16 mouse cellular contexts compared by ENCODE assay signal in genomic region chr9:113057415-113057814, GRCm38 (mm10).
"Had no signal": no experiment of that assay in that cellular context is flagged by ENCODE, and none has a peak within 500 bp of the region (broad histone marks: within the 10 kb centered on the region; RNA-seq: fewer than 3 reads in every experiment).

No protein-coding gene starts in this region.

- H3K27ac ChIP-seq: liver, embryonic 14.5 days; midbrain, embryonic 10.5 days; midbrain, embryonic 12.5 days; neural tube, embryonic 12.5 days; stomach, embryonic 15.5 days; stomach, postnatal 0 days had no signal

- H3K4me3 ChIP-seq: midbrain, embryonic 10.5 days; midbrain, embryonic 12.5 days; myocyte; neural tube, embryonic 12.5 days; stomach, embryonic 15.5 days had no signal

- H3K4me1 ChIP-seq: midbrain, embryonic 10.5 days; midbrain, embryonic 12.5 days; neural tube, embryonic 12.5 days; stomach, embryonic 15.5 days had no signal

- H3K36me3 ChIP-seq: midbrain, embryonic 10.5 days; midbrain, embryonic 12.5 days; neural tube, embryonic 12.5 days; stomach, embryonic 15.5 days had no signal

- H3K27me3 ChIP-seq: midbrain, embryonic 12.5 days; neural tube, embryonic 12.5 days; stomach, embryonic 15.5 days had no signal

- H3K9ac ChIP-seq: liver, embryonic 14.5 days; lung, embryonic 14.5 days; midbrain, embryonic 12.5 days; neural tube, embryonic 12.5 days; stomach, embryonic 15.5 days had no signal

- H3K4me2 ChIP-seq: lung, embryonic 14.5 days; midbrain, embryonic 12.5 days; neural tube, embryonic 12.5 days; stomach, embryonic 15.5 days had no signal

- ATAC-seq: midbrain, embryonic 16.5 days had no signal

- H3K9me3 ChIP-seq: midbrain, embryonic 10.5 days; midbrain, embryonic 12.5 days; neural tube, embryonic 12.5 days; stomach, embryonic 15.5 days had no signal

- DNase-seq: lung, adult 18-20 months; lung, embryonic 14.5 days; lung, postnatal 10 days; lung, postnatal 4 days; right cerebral cortex, postnatal 25 days; thymus, adult 2 months; thymus, postnatal 25 days; thymus, postnatal 4 days had no signal
